Comparison of ENCODE assay signal across 7 mouse cellular contexts in the genomic region with DNA sequence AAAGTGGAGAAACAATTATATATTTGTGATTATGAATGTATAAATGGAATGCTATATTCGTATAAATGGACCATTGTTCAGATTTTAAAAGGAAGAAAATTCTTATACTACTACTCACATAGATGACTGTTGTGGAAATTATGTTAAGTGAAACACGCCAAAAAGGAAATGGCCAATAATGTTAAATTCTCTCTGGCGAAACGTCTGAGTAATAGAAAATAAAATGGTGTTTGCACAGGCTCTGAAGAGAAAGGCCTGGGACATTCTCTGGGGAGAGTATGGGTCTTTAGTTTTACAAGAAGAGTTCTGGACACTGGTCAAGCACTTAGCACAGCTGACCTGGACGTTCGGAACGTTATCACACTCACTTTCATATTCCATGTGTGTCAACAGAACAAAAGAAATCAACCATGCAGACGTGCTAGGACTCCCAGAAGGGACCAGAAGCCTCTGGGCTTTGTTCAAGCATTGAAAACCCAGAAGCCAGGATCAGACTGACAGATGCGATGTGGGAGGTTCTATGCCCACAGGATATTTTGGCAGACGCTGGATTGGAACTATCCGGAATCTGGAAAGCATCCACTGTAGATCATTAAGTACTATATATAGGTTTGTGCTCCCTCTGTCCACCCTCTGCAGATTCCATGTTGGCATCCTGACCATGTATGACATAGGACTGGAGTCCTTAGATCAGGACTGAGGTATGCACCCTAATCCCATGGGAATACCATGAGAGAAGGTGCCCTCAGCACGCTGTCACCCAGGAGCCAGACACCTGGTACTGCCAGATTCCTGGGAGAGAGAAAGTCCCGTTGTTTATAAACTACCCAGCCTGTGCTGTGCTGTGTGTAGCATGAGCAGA.
DNase-seq lines count a peak whose midpoint lies in the region; ATAC-seq and TF ChIP-seq lines count a peak whose summit lies in the region.

No protein-coding gene starts in this region.

- no peak overlapping the region for H3K4me2 ChIP-seq in heart, postnatal 0 days (ENCODE audit: low read depth, low read length)
- H3K4me2 ChIP-seq in hindbrain, embryonic 15.5 days = no peak overlapping the region
- H3K4me2 ChIP-seq in neural tube, embryonic 14.5 days (ENCODE audit: low read depth, low read length) = no peak overlapping the region

- ATAC-seq in heart, postnatal 0 days (ENCODE audit: insufficient read depth, low read depth) = peak; percentile 77
- 0 out of 2 replicates have a peak, but pooled peaks have one; percentile 73 for ATAC-seq in hindbrain, embryonic 15.5 days (ENCODE audit: low FRiP score, low read depth)
- ATAC-seq in neural tube, embryonic 14.5 days (ENCODE audit: low read depth) = peak; percentile 58

- H3K27ac ChIP-seq in heart, postnatal 0 days (ENCODE audit: low read depth) = peak overlapping the region; percentile 56
- no peak overlapping the region for H3K27ac ChIP-seq in heart, embryonic 10.5 days
- H3K27ac ChIP-seq in hindbrain, embryonic 15.5 days (replicated peaks) = no peak overlapping the region
- no peak overlapping the region for H3K27ac ChIP-seq in neural tube, embryonic 14.5 days (ENCODE audit: low read depth, low read length)

- H3K36me3 ChIP-seq in heart, postnatal 0 days (replicated peaks; ENCODE audit: control insufficient read depth, insufficient read depth, low read length) = no peaks in the 10 kb centered on the region
- H3K36me3 ChIP-seq in heart, embryonic 10.5 days = no peaks in the 10 kb centered on the region
- no peaks in the 10 kb centered on the region for H3K36me3 ChIP-seq in hindbrain, embryonic 15.5 days
- no peaks in the 10 kb centered on the region for H3K36me3 ChIP-seq in neural tube, embryonic 14.5 days (ENCODE audit: control insufficient read depth, insufficient read depth, low read length)

- WGBS in heart, postnatal 0 days = 41% methylated on average over 13 of the region's 13 CpGs
- 82% methylated on average over 13 of the region's 13 CpGs for WGBS in heart, embryonic 10.5 days
- WGBS in hindbrain, embryonic 15.5 days = 51% methylated on average over 13 of the region's 13 CpGs
- WGBS in neural tube, embryonic 14.5 days = 62% methylated on average over 13 of the region's 13 CpGs

- H3K27me3 ChIP-seq in heart, postnatal 0 days (ENCODE audit: control insufficient read depth, insufficient read depth, low read length) = no peaks in the 10 kb centered on the region
- no peaks in the 10 kb centered on the region for H3K27me3 ChIP-seq in heart, embryonic 10.5 days (ENCODE audit: insufficient read depth, poor library complexity, severe bottlenecking)
- no peaks in the 10 kb centered on the region for H3K27me3 ChIP-seq in hindbrain, embryonic 15.5 days
- H3K27me3 ChIP-seq in neural tube, embryonic 14.5 days (ENCODE audit: control insufficient read depth, insufficient read depth, low read length) = no peaks in the 10 kb centered on the region

- H3K4me3 ChIP-seq in heart, postnatal 0 days (ENCODE audit: low read depth, low read length) = no peak overlapping the region
- H3K4me3 ChIP-seq in heart, embryonic 10.5 days = no peak overlapping the region
- no peak overlapping the region for H3K4me3 ChIP-seq in hindbrain, embryonic 15.5 days
- H3K4me3 ChIP-seq in neural tube, embryonic 14.5 days (ENCODE audit: low read depth, low read length) = no peak overlapping the region

- no peak for DNase-seq in heart, postnatal 0 days (ENCODE audit: low spot score)
- no peak for DNase-seq in heart, embryonic 10.5 days (ENCODE audit: low spot score)
- peak; percentile 11 to 23 for DNase-seq in cerebellum, postnatal 36 days
- no peak for DNase-seq in thymus, postnatal 25 days
- no peak for DNase-seq in thymus, postnatal 10 days (ENCODE audit: low spot score in 2 of 2)

- 0 out of 2 replicates have a peak, but pooled peaks cover 3% of the 10 kb centered on the region for H3K9me3 ChIP-seq in heart, postnatal 0 days (replicated peaks; ENCODE audit: control insufficient read depth, low read length)
- no peaks in the 10 kb centered on the region for H3K9me3 ChIP-seq in heart, embryonic 10.5 days
- no peaks in the 10 kb centered on the region for H3K9me3 ChIP-seq in hindbrain, embryonic 15.5 days
- H3K9me3 ChIP-seq in neural tube, embryonic 14.5 days (ENCODE audit: control insufficient read depth, low read length) = no peaks in the 10 kb centered on the region

- no peak overlapping the region for H3K9ac ChIP-seq in heart, postnatal 0 days (replicated peaks; ENCODE audit: low read depth, low read length)
- no peak overlapping the region for H3K9ac ChIP-seq in hindbrain, embryonic 15.5 days
- no peak overlapping the region for H3K9ac ChIP-seq in neural tube, embryonic 14.5 days (replicated peaks; ENCODE audit: low read depth, low read length)

- TF ChIP-seq CTCF in heart, postnatal 0 days (IDR thresholded peaks at IDR 0.05; ENCODE audit: low read depth) = no peak

- no peak for TF ChIP-seq EP300 in heart, postnatal 0 days (IDR thresholded peaks at IDR 0.05; ENCODE audit: low read depth)

- peaks cover 14% of the 10 kb centered on the region; the same call in 1 of the 2 replicates for H3K4me1 ChIP-seq in heart, postnatal 0 days (ENCODE audit: control insufficient read depth, insufficient read depth)
- H3K4me1 ChIP-seq in heart, embryonic 10.5 days = 0 out of 2 replicates have a peak, but pooled peaks cover 3% of the 10 kb centered on the region
- peaks cover under 1% of the 10 kb centered on the region; the same call in 1 of the 2 replicates for H3K4me1 ChIP-seq in hindbrain, embryonic 15.5 days (replicated peaks)
- no peaks in the 10 kb centered on the region for H3K4me1 ChIP-seq in neural tube, embryonic 14.5 days (ENCODE audit: control insufficient read depth, insufficient read depth, low read length)

Comparison
In these comparisons a context has a peak if more than half of its experiments do, and no peak if none do; other contexts are left out.
1. DNase-seq: peak in cerebellum, postnatal 36 days (2 of 2); none in heart, postnatal 0 days (single experiment), heart, embryonic 10.5 days (single experiment), thymus, postnatal 25 days (single experiment) and thymus, postnatal 10 days (0 of 2).
2. Peak in every context shown above with its lines, with median percentiles within 50 percentile points of each other: ATAC-seq.